Comparison of ENCODE assay signal across 14 mouse cellular contexts in genomic region chr16:28626259-28626658, GRCm38 (mm10).
"Had no signal": no experiment of that assay in that cellular context is flagged by ENCODE, and none has a peak within 500 bp of the region (broad histone marks: within the 10 kb centered on the region; RNA-seq: fewer than 3 reads in every experiment).

No protein-coding gene starts in this region.

- ATAC-seq: intestine, embryonic 15.5 days had no signal

- H3K36me3 ChIP-seq: intestine, embryonic 15.5 days; liver, embryonic 13.5 days; midbrain, embryonic 12.5 days; stomach, embryonic 15.5 days had no signal

- H3K27me3 ChIP-seq: intestine, embryonic 15.5 days; liver, embryonic 13.5 days; midbrain, embryonic 12.5 days; stomach, embryonic 15.5 days had no signal

- DNase-seq: kidney, adult 11 months; kidney, adult 8-10 months; kidney, postnatal 14 days; kidney, postnatal 4 days; liver, embryonic 13.5 days; lung, adult 2 months; lung, postnatal 14 days; lung, postnatal 4 days; right cerebral cortex, postnatal 14 days; spleen, adult 18-20 months; thymus, postnatal 25 days had no signal

- H3K27ac ChIP-seq: intestine, embryonic 15.5 days; liver, embryonic 13.5 days; midbrain, embryonic 12.5 days; stomach, embryonic 15.5 days had no signal

- H3K9ac ChIP-seq: intestine, embryonic 15.5 days; liver, embryonic 13.5 days; midbrain, embryonic 12.5 days; stomach, embryonic 15.5 days had no signal

- H3K4me2 ChIP-seq: intestine, embryonic 15.5 days; liver, embryonic 13.5 days; midbrain, embryonic 12.5 days; stomach, embryonic 15.5 days had no signal

- H3K9me3 ChIP-seq: intestine, embryonic 15.5 days; liver, embryonic 13.5 days; stomach, embryonic 15.5 days had no signal

- H3K4me3 ChIP-seq: intestine, embryonic 15.5 days; liver, embryonic 13.5 days; midbrain, embryonic 12.5 days; stomach, embryonic 15.5 days had no signal

- H3K4me1 ChIP-seq: intestine, embryonic 15.5 days; liver, embryonic 13.5 days; midbrain, embryonic 12.5 days; stomach, embryonic 15.5 days had no signal
